Mouse (Mus musculus): ENCODE data around the gene Zc3h12b. TPM values are rescaled to one million over a fixed set of nuclear protein-coding genes. Genes with fewer than 3 reads are reported as not detected.
A peak's percentile ranks its signal among the peaks of the same experiment; 100 is the strongest.
"Not testable (repeated sequence)": the region's sequence is repeated elsewhere in the genome, so short reads cannot be mapped to it uniquely, and the experiment has no call there.

Gene Zc3h12b
- polyA plus RNA-seq, 1 experiment from 2014 or later: 3.1 TPM

GRCm38 (mm10) chrX:95935481-95935880 is 224.0 kb downstream of the Zc3h12b start:
- H3K4me2 ChIP-seq: no peak overlapping the region
- H3K36me3 ChIP-seq (ENCODE audit: control insufficient read depth, insufficient read depth, low read length): no peaks in the 10 kb centered on the region
- no peaks in the 10 kb centered on the region for H3K27me3 ChIP-seq (ENCODE audit: control insufficient read depth, insufficient read depth, low read length)
- no peak for DNase-seq (ENCODE audit: low spot score, missing footprints)
- no peak overlapping the region for H3K4me3 ChIP-seq (ENCODE audit: low read depth, low read length)
- 97% methylated on average over 2 of the region's 2 CpGs for WGBS
- no peak overlapping the region for H3K27ac ChIP-seq (ENCODE audit: low read depth, low read length)
- no peaks in the 10 kb centered on the region for H3K9me3 ChIP-seq (ENCODE audit: control insufficient read depth, low read length)
- H3K4me1 ChIP-seq (ENCODE audit: control insufficient read depth, insufficient read depth, low read length): no peaks in the 10 kb centered on the region
- no peak overlapping the region for H3K9ac ChIP-seq (ENCODE audit: low read length)
- no peak for ATAC-seq (ENCODE audit: low FRiP score)

GRCm38 (mm10) chrX:95945496-95945895 is 234.0 kb downstream of the Zc3h12b start:
- Histone ChIP-seq H3K36me3 (ENCODE audit: control insufficient read depth, insufficient read depth, low read length) (no peaks in the 10 kb centered on the region), H3K9me3 (ENCODE audit: control insufficient read depth, low read length) (no peaks in the 10 kb centered on the region), H3K4me1 (ENCODE audit: control insufficient read depth, insufficient read depth, low read length) (peaks cover 3% of the 10 kb centered on the region; the same call in 1 of the 2 replicates), H3K4me3 (ENCODE audit: low read depth, low read length) (no peak overlapping the region), H3K27ac (ENCODE audit: low read depth, low read length) (no peak overlapping the region), H3K27me3 (ENCODE audit: control insufficient read depth, insufficient read depth, low read length) (no peaks in the 10 kb centered on the region), H3K9ac (ENCODE audit: low read length) (no peak overlapping the region), H3K4me2 (no peak overlapping the region)
- ATAC-seq (ENCODE audit: low FRiP score) (no peak), DNase-seq (ENCODE audit: low spot score, missing footprints) (no peak)
- WGBS: 97% methylated on average over 2 of the region's 2 CpGs

DNA sequence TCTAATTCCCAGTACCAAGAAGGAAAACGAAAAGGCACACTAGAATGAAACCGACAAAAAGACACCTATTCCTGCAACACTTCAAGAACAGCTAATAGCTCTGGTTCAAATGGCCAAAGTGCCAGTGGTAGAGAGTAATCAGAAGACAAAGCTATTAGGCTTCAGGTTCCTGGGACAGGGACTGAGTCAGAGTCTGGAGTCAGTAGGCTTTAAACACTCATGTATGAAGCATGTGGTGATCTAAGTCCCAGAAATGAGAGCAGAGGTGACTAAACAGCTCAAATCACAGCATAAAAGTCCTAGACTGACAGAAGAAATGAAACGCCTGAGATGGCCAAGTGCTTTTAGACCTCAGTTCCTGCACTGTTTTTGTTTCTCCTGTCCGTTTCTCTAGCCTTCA is 236.7 kb downstream of the Zc3h12b start:
- ATAC-seq (ENCODE audit: low FRiP score) (no peak), DNase-seq (ENCODE audit: low spot score, missing footprints) (no peak)
- H3K4me1 ChIP-seq (ENCODE audit: control insufficient read depth, insufficient read depth, low read length): peaks cover 3% of the 10 kb centered on the region; the same call in 1 of the 2 replicates
- no peaks in the 10 kb centered on the region for H3K27me3 ChIP-seq (ENCODE audit: control insufficient read depth, insufficient read depth, low read length)
- H3K9me3 ChIP-seq (ENCODE audit: control insufficient read depth, low read length): no peaks in the 10 kb centered on the region
- WGBS: 86% methylated on average over 4 of the region's 4 CpGs
- H3K4me2 ChIP-seq: no peak overlapping the region
- no peaks in the 10 kb centered on the region for H3K36me3 ChIP-seq (ENCODE audit: control insufficient read depth, insufficient read depth, low read length)
- no peak overlapping the region for H3K9ac ChIP-seq (ENCODE audit: low read length)
- no peak overlapping the region for H3K27ac ChIP-seq (ENCODE audit: low read depth, low read length)
- H3K4me3 ChIP-seq (ENCODE audit: low read depth, low read length): no peak overlapping the region

DNA sequence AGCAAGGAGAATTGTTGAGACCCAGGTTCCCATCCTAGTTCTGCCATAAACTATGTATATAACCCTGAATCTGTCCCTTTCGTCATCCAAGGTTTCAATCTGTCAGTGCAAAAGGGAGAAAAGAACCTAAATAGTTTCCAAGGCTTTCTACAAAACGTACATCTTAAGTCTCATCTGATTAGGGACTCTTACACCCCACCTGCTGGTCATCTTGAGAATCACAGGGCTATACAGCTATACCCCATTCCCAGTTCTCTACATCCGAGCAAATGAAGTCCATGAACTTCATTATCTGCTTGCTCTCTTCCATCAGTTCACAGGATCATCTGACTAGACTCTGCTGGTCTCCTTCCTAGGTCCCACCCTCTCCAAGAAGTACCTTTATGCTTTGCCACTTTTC is 239.3 kb downstream of the Zc3h12b start:
- Histone ChIP-seq H3K4me2 (no peak overlapping the region), H3K9me3 (ENCODE audit: control insufficient read depth, low read length) (no peaks in the 10 kb centered on the region), H3K4me1 (ENCODE audit: control insufficient read depth, insufficient read depth, low read length) (peaks cover 3% of the 10 kb centered on the region; the same call in 1 of the 2 replicates), H3K27me3 (ENCODE audit: control insufficient read depth, insufficient read depth, low read length) (no peaks in the 10 kb centered on the region), H3K27ac (ENCODE audit: low read depth, low read length) (no peak overlapping the region), H3K9ac (ENCODE audit: low read length) (no peak overlapping the region), H3K36me3 (ENCODE audit: control insufficient read depth, insufficient read depth, low read length) (no peaks in the 10 kb centered on the region), H3K4me3 (ENCODE audit: low read depth, low read length) (no peak overlapping the region)
- DNase-seq (ENCODE audit: low spot score, missing footprints): no peak
- ATAC-seq (ENCODE audit: low FRiP score): no peak
- WGBS: 58% methylated on average over 3 of the region's 3 CpGs

GRCm38 (mm10) chrX:95956497-95957293 is 245.2 kb downstream of the Zc3h12b start, which contains the start of gene Las1l:
Las1l (minus strand) TSS chrX:95956962.
- Histone ChIP-seq H3K27me3 (ENCODE audit: control insufficient read depth, insufficient read depth, low read length) (no peaks in the 10 kb centered on the region), H3K9ac (ENCODE audit: low read length) (peak within 1 kb of the TSS; percentile 63), H3K4me2 (peak within 1 kb of the TSS; percentile 55), H3K36me3 (ENCODE audit: control insufficient read depth, insufficient read depth, low read length) (no peaks in the 10 kb centered on the region), H3K27ac (ENCODE audit: low read depth, low read length) (no peak within 1 kb of the TSS), H3K9me3 (ENCODE audit: control insufficient read depth, low read length) (no peaks in the 10 kb centered on the region), H3K4me3 (ENCODE audit: low read depth, low read length) (peak within 1 kb of the TSS; percentile 49), H3K4me1 (ENCODE audit: control insufficient read depth, insufficient read depth, low read length) (no peaks in the 10 kb centered on the region; the same call in 1 of the 2 replicates)
- ATAC-seq (ENCODE audit: low FRiP score): peak; percentile 100
- peak; percentile 93 for DNase-seq (ENCODE audit: low spot score, missing footprints)
- WGBS: 20% methylated on average over 42 of the region's 42 CpGs

DNA sequence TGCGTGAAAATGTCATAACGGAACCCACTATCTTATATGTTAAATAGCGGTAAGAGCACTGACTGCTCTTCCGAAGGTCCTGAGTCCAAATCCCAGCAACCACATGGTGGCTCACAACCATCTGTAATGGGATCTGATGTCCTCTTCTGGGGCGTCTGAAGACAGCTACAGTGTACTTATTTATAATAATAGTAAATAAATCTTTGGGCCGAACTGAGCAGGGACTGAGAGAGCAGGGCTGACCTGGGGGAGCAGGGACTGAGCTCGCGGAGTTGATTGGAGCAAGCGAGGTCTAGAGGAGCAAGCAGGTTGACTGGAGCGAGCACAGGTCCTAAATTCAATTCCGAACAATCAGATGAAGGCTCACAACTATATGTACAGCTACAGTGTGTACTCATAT is 246.0 kb downstream of the Zc3h12b start:
- H3K9ac ChIP-seq (ENCODE audit: low read length); H3K27me3 ChIP-seq (ENCODE audit: control insufficient read depth, insufficient read depth, low read length); H3K4me1 ChIP-seq (ENCODE audit: control insufficient read depth, insufficient read depth, low read length); H3K36me3 ChIP-seq (ENCODE audit: control insufficient read depth, insufficient read depth, low read length); DNase-seq (ENCODE audit: low spot score, missing footprints); H3K9me3 ChIP-seq (ENCODE audit: control insufficient read depth, low read length); H3K27ac ChIP-seq (ENCODE audit: low read depth, low read length): not testable (repeated sequence)
- ATAC-seq (ENCODE audit: low FRiP score): peak; percentile 19; the same call in 1 of the 2 replicates
- Histone ChIP-seq H3K4me3 (ENCODE audit: low read depth, low read length) (peak overlapping the region; percentile 20; the same call in 1 of the 2 replicates), H3K4me2 (peak overlapping the region; percentile 40)
- WGBS: 44% methylated on average over 11 of the region's 11 CpGs

GRCm38 (mm10) chrX:95963366-95963765 is 251.9 kb downstream of the Zc3h12b start:
- Histone ChIP-seq H3K36me3 (ENCODE audit: control insufficient read depth, insufficient read depth, low read length) (no peaks in the 10 kb centered on the region), H3K9me3 (ENCODE audit: control insufficient read depth, low read length) (no peaks in the 10 kb centered on the region), H3K27me3 (ENCODE audit: control insufficient read depth, insufficient read depth, low read length) (no peaks in the 10 kb centered on the region), H3K27ac (ENCODE audit: low read depth, low read length) (no peak overlapping the region), H3K4me3 (ENCODE audit: low read depth, low read length) (no peak overlapping the region), H3K4me2 (no peak overlapping the region), H3K4me1 (ENCODE audit: control insufficient read depth, insufficient read depth, low read length) (no peaks in the 10 kb centered on the region), H3K9ac (ENCODE audit: low read length) (no peak overlapping the region)
- no peak for DNase-seq (ENCODE audit: low spot score, missing footprints)
- WGBS: 78% methylated on average over 2 of the region's 2 CpGs
- ATAC-seq (ENCODE audit: low FRiP score): no peak

DNA sequence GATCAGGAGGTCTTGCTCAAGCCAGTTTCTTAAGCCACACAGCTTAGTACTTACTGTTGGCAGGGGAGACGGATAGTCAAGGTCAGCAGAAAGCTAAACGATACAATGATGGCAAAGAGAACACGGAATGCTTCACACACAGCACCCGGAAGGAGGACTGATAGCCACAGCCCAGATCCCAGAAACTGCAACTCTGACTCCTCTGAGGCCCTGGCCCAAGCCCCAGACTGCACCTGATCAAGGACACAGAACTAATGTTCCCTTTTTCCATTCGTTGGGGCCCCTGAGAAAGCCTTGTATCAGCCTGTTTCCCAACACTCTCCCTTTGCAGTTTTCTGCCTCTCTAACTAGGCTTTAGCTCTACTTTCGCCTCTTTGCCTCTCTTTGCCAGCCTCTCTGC is 253.6 kb downstream of the Zc3h12b start:
- Histone ChIP-seq H3K27me3 (ENCODE audit: control insufficient read depth, insufficient read depth, low read length) (no peaks in the 10 kb centered on the region), H3K4me3 (ENCODE audit: low read depth, low read length) (no peak overlapping the region), H3K9ac (ENCODE audit: low read length) (no peak overlapping the region), H3K9me3 (ENCODE audit: control insufficient read depth, low read length) (no peaks in the 10 kb centered on the region), H3K27ac (ENCODE audit: low read depth, low read length) (no peak overlapping the region), H3K36me3 (ENCODE audit: control insufficient read depth, insufficient read depth, low read length) (no peaks in the 10 kb centered on the region), H3K4me2 (no peak overlapping the region), H3K4me1 (ENCODE audit: control insufficient read depth, insufficient read depth, low read length) (no peaks in the 10 kb centered on the region)
- WGBS: 81% methylated on average over 6 of the region's 6 CpGs
- ATAC-seq (ENCODE audit: low FRiP score) (no peak), DNase-seq (ENCODE audit: low spot score, missing footprints) (no peak)

- ATAC-seq (ENCODE audit: low FRiP score): peak; percentile 89
- peak overlapping the region; percentile 67 for H3K9ac ChIP-seq (ENCODE audit: low read length)
- H3K4me3 ChIP-seq (ENCODE audit: low read depth, low read length): peak overlapping the region; percentile 34
- no peaks in the 10 kb centered on the region for H3K9me3 ChIP-seq (ENCODE audit: control insufficient read depth, low read length)
- H3K36me3 ChIP-seq (ENCODE audit: control insufficient read depth, insufficient read depth, low read length): no peaks in the 10 kb centered on the region
- peak overlapping the region; percentile 54 for H3K4me2 ChIP-seq
- H3K4me1 ChIP-seq (ENCODE audit: control insufficient read depth, insufficient read depth, low read length): no peaks in the 10 kb centered on the region
- no peaks in the 10 kb centered on the region for H3K27me3 ChIP-seq (ENCODE audit: control insufficient read depth, insufficient read depth, low read length)
- DNase-seq (ENCODE audit: low spot score, missing footprints): peak; percentile 95
- H3K27ac ChIP-seq (ENCODE audit: low read depth, low read length): peak overlapping the region; percentile 91
- WGBS: 25% methylated on average over 27 of the region's 28 CpGs
Measured at GRCm38 (mm10) chrX:95967847-95968593, 256.5 kb downstream of the Zc3h12b start.
